Mouse (Mus musculus): ENCODE results near the gene Tfcp2. TPM values are rescaled to one million over a fixed set of nuclear protein-coding genes. Genes with fewer than 3 reads are reported as not detected.
"Not testable (repeated sequence)": the region's sequence is repeated elsewhere in the genome, so short reads cannot be mapped to it uniquely, and the experiment has no call there.

Tfcp2 gene
- polyA plus RNA-seq, 1 experiment from 2014 or later = 17.4 TPM

GRCm38 (mm10) chr15:100542876-100543650, 8.7 kb downstream of the Tfcp2 start:
- H3K36me3 ChIP-seq (ENCODE audit: control insufficient read depth, insufficient read depth, low read length) = peaks cover 29% of the 10 kb centered on the region
- not testable (repeated sequence) for H3K9me3 ChIP-seq (ENCODE audit: control insufficient read depth, low read length); H3K9ac ChIP-seq (ENCODE audit: low read depth, low read length); H3K27ac ChIP-seq (replicated peaks; ENCODE audit: low read depth, low read length); H3K27me3 ChIP-seq (replicated peaks; ENCODE audit: control insufficient read depth, insufficient read depth, low read length); ATAC-seq (ENCODE audit: low read depth); DNase-seq (ENCODE audit: low spot score); H3K4me2 ChIP-seq (ENCODE audit: low read depth, low read length); H3K4me1 ChIP-seq (ENCODE audit: control insufficient read depth, insufficient read depth, low read length); H3K4me3 ChIP-seq (ENCODE audit: low read depth, low read length)
- WGBS = 97% methylated on average over 25 of the region's 28 CpGs

GRCm38 (mm10) chr15:100541426-100541825, 10.4 kb downstream of the Tfcp2 start:
- Histone ChIP-seq H3K4me1 (ENCODE audit: control insufficient read depth, insufficient read depth, low read length) (no peaks in the 10 kb centered on the region), H3K27me3 (replicated peaks; ENCODE audit: control insufficient read depth, insufficient read depth, low read length) (no peaks in the 10 kb centered on the region), H3K27ac (replicated peaks; ENCODE audit: low read depth, low read length) (no peak overlapping the region), H3K9ac (ENCODE audit: low read depth, low read length) (no peak overlapping the region), H3K9me3 (ENCODE audit: control insufficient read depth, low read length) (peaks cover 6% of the 10 kb centered on the region), H3K4me2 (ENCODE audit: low read depth, low read length) (no peak overlapping the region), H3K36me3 (ENCODE audit: control insufficient read depth, insufficient read depth, low read length) (peaks cover 27% of the 10 kb centered on the region), H3K4me3 (ENCODE audit: low read depth, low read length) (no peak overlapping the region)
- 88% methylated on average over 4 of the region's 4 CpGs for WGBS
- ATAC-seq (ENCODE audit: low read depth) (no peak), DNase-seq (ENCODE audit: low spot score) (no peak)

DNA sequence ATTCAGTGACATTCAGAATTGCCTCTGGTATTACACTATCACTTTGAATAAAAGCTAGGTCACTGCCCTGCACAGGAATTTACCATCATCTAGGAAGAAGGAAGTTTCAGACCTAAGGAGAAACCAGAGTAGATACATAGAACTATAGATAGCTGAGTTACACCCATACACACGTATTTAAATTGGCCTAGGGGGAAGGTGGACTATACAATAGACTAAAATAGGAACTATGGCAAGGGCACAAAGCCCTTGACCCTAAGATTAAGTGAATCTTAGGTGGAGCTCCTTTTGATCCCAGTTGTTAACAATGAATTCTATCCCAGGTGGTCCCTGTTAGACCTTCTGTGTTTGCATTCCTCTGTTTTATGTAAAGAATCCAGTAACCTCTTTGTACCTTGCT, 10.8 kb downstream of the Tfcp2 start:
- H3K4me1 ChIP-seq (ENCODE audit: control insufficient read depth, insufficient read depth, low read length); H3K4me3 ChIP-seq (ENCODE audit: low read depth, low read length); ATAC-seq (ENCODE audit: low read depth); H3K27me3 ChIP-seq (replicated peaks; ENCODE audit: control insufficient read depth, insufficient read depth, low read length); H3K27ac ChIP-seq (replicated peaks; ENCODE audit: low read depth, low read length); H3K9ac ChIP-seq (ENCODE audit: low read depth, low read length); H3K9me3 ChIP-seq (ENCODE audit: control insufficient read depth, low read length); DNase-seq (ENCODE audit: low spot score); H3K4me2 ChIP-seq (ENCODE audit: low read depth, low read length): not testable (repeated sequence)
- peaks cover 32% of the 10 kb centered on the region for H3K36me3 ChIP-seq (ENCODE audit: control insufficient read depth, insufficient read depth, low read length)
- WGBS = 97% methylated on average over 1 of the region's 1 CpGs

DNA sequence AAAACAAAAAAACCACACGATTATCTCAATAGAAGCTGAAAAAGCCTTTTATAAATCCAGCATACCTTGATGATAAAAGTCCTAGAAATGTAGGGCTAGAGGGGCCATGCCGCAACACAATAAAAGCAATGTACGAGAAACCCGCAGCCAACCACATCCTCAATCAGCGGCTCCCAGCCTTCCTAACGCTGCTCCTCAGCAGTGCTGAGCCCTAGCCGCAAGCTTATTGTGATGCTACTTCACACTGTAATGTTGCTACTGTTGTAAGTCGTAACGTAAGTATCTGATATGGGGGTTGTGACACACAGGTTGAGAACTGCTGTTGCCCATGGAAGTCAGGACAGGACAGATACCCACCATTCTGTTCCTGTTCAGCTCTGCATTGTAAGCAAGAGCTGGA, 12.4 kb downstream of the Tfcp2 start:
- H3K9me3 ChIP-seq (ENCODE audit: control insufficient read depth, low read length) = no peaks in the 10 kb centered on the region
- no peaks in the 10 kb centered on the region for H3K4me1 ChIP-seq (ENCODE audit: control insufficient read depth, insufficient read depth, low read length)
- H3K4me3 ChIP-seq (ENCODE audit: low read depth, low read length) = no peak overlapping the region
- peaks cover 43% of the 10 kb centered on the region for H3K36me3 ChIP-seq (ENCODE audit: control insufficient read depth, insufficient read depth, low read length)
- no peak overlapping the region for H3K4me2 ChIP-seq (ENCODE audit: low read depth, low read length)
- 96% methylated on average over 9 of the region's 9 CpGs for WGBS
- no peak overlapping the region for H3K27ac ChIP-seq (replicated peaks; ENCODE audit: low read depth, low read length)
- H3K9ac ChIP-seq (ENCODE audit: low read depth, low read length) = no peak overlapping the region
- no peaks in the 10 kb centered on the region for H3K27me3 ChIP-seq (replicated peaks; ENCODE audit: control insufficient read depth, insufficient read depth, low read length)
- ATAC-seq (ENCODE audit: low read depth) (no peak), DNase-seq (ENCODE audit: low spot score) (no peak)

- no peak overlapping the region for H3K9ac ChIP-seq (ENCODE audit: low read depth, low read length)
- no peaks in the 10 kb centered on the region for H3K9me3 ChIP-seq (ENCODE audit: control insufficient read depth, low read length)
- no peak for ATAC-seq (ENCODE audit: low read depth)
- no peak overlapping the region for H3K4me3 ChIP-seq (ENCODE audit: low read depth, low read length)
- H3K36me3 ChIP-seq (ENCODE audit: control insufficient read depth, insufficient read depth, low read length) = peaks cover 55% of the 10 kb centered on the region
- no peaks in the 10 kb centered on the region for H3K27me3 ChIP-seq (replicated peaks; ENCODE audit: control insufficient read depth, insufficient read depth, low read length)
- peak; percentile 67 for DNase-seq (ENCODE audit: low spot score)
- H3K4me2 ChIP-seq (ENCODE audit: low read depth, low read length) = no peak overlapping the region
- 89% methylated on average over 6 of the region's 6 CpGs for WGBS
- H3K4me1 ChIP-seq (ENCODE audit: control insufficient read depth, insufficient read depth, low read length) = no peaks in the 10 kb centered on the region
- H3K27ac ChIP-seq (replicated peaks; ENCODE audit: low read depth, low read length) = no peak overlapping the region
These were observed 13.9 kb downstream of the Tfcp2 start for GRCm38 (mm10) chr15:100537913-100538312.

DNA sequence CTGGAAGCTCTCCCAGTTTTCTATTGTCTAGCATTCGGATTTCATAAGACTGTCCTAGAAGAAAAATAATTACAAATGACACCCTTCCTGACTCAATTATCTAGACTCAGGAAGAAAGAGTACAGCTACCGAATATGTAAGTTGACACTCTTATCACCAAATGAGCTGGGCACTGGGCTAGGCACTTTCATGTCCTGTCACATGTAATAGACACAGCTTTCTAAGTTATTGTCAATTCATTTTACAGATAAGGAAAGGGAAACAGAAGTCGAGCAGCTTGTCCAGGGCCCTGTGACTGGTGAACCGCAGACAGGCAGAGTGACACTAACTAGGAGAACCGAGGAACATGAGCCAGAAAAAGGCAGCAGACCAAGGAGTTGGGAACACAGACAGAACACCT, 23.9 kb downstream of the Tfcp2 start:
- H3K4me1 ChIP-seq (ENCODE audit: control insufficient read depth, insufficient read depth, low read length) = no peaks in the 10 kb centered on the region
- no peaks in the 10 kb centered on the region for H3K27me3 ChIP-seq (replicated peaks; ENCODE audit: control insufficient read depth, insufficient read depth, low read length)
- DNase-seq (ENCODE audit: low spot score) = no peak
- H3K9ac ChIP-seq (ENCODE audit: low read depth, low read length) = no peak overlapping the region
- ATAC-seq (ENCODE audit: low read depth) = no peak
- no peak overlapping the region for H3K4me2 ChIP-seq (ENCODE audit: low read depth, low read length)
- H3K27ac ChIP-seq (replicated peaks; ENCODE audit: low read depth, low read length) = no peak overlapping the region
- no peak overlapping the region for H3K4me3 ChIP-seq (ENCODE audit: low read depth, low read length)
- peaks cover 35% of the 10 kb centered on the region for H3K36me3 ChIP-seq (ENCODE audit: control insufficient read depth, insufficient read depth, low read length)
- 83% methylated on average over 5 of the region's 5 CpGs for WGBS
- no peaks in the 10 kb centered on the region for H3K9me3 ChIP-seq (ENCODE audit: control insufficient read depth, low read length)

DNA sequence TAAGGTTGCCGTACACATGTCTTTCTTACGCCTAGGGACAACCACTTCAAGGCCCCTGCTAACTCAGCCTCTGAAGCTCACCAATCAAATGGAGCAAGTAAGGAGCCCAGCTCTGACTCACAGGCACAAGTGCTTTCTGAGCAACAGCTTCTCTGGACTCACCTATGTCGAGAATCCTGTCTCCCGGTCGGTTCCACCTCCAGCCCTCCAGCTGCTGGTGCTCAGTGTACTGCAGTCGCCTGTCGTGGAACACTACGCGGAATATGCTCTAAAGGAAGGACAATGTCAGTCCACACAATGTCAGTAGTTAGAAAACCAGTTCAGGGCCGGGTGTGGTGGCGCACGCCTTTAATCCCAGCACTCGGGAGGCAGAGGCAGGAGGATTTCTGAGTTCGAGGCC, 26.4 kb downstream of the Tfcp2 start:
- Histone ChIP-seq H3K27ac (replicated peaks; ENCODE audit: low read depth, low read length) (no peak overlapping the region), H3K4me3 (ENCODE audit: low read depth, low read length) (no peak overlapping the region), H3K27me3 (replicated peaks; ENCODE audit: control insufficient read depth, insufficient read depth, low read length) (no peaks in the 10 kb centered on the region), H3K9ac (ENCODE audit: low read depth, low read length) (no peak overlapping the region), H3K4me1 (ENCODE audit: control insufficient read depth, insufficient read depth, low read length) (no peaks in the 10 kb centered on the region), H3K36me3 (ENCODE audit: control insufficient read depth, insufficient read depth, low read length) (peaks cover 46% of the 10 kb centered on the region), H3K9me3 (ENCODE audit: control insufficient read depth, low read length) (no peaks in the 10 kb centered on the region), H3K4me2 (ENCODE audit: low read depth, low read length) (no peak overlapping the region)
- WGBS = 89% methylated on average over 14 of the region's 14 CpGs
- DNase-seq (ENCODE audit: low spot score) (no peak), ATAC-seq (ENCODE audit: low read depth) (no peak)

GRCm38 (mm10) chr15:100520306-100520705, 31.5 kb downstream of the Tfcp2 start:
- no peak for ATAC-seq (ENCODE audit: low read depth)
- Histone ChIP-seq H3K4me2 (ENCODE audit: low read depth, low read length) (no peak overlapping the region), H3K9me3 (ENCODE audit: control insufficient read depth, low read length) (no peaks in the 10 kb centered on the region), H3K27ac (replicated peaks; ENCODE audit: low read depth, low read length) (no peak overlapping the region), H3K27me3 (replicated peaks; ENCODE audit: control insufficient read depth, insufficient read depth, low read length) (no peaks in the 10 kb centered on the region), H3K4me1 (ENCODE audit: control insufficient read depth, insufficient read depth, low read length) (no peaks in the 10 kb centered on the region), H3K36me3 (ENCODE audit: control insufficient read depth, insufficient read depth, low read length) (peaks cover 72% of the 10 kb centered on the region), H3K4me3 (ENCODE audit: low read depth, low read length) (no peak overlapping the region), H3K9ac (ENCODE audit: low read depth, low read length) (no peak overlapping the region)
- no peak for DNase-seq (ENCODE audit: low spot score)
- 83% methylated on average over 14 of the region's 14 CpGs for WGBS

DNA sequence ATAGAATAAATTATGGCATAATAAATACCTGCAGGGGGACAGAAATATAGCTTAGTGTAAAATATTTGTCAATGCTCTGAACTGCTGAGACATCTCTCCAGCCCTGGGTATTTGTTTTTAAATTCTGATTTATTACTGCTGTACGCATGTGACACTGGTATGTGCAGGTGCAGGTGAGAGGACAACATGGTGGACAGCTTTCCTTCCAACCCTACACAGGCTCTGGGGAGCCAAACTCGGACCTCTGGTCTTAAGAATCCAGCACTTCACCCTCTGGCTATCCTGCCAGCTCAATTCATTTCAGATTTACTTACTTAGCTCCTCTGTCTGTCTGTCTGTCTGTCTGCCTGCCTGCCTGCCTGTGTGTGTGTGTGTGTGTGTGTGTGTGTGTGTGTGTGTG, 36.7 kb downstream of the Tfcp2 start:
- H3K27me3 ChIP-seq (replicated peaks; ENCODE audit: control insufficient read depth, insufficient read depth, low read length) = no peaks in the 10 kb centered on the region
- H3K9me3 ChIP-seq (ENCODE audit: control insufficient read depth, low read length) = no peaks in the 10 kb centered on the region
- peaks cover 81% of the 10 kb centered on the region for H3K36me3 ChIP-seq (ENCODE audit: control insufficient read depth, insufficient read depth, low read length)
- H3K4me3 ChIP-seq (ENCODE audit: low read depth, low read length) = no peak overlapping the region
- no peaks in the 10 kb centered on the region for H3K4me1 ChIP-seq (ENCODE audit: control insufficient read depth, insufficient read depth, low read length)
- DNase-seq (ENCODE audit: low spot score) (no peak), ATAC-seq (ENCODE audit: low read depth) (no peak)
- H3K27ac ChIP-seq (replicated peaks; ENCODE audit: low read depth, low read length) = no peak overlapping the region
- 80% methylated on average over 2 of the region's 2 CpGs for WGBS
- H3K9ac ChIP-seq (ENCODE audit: low read depth, low read length) = no peak overlapping the region
- H3K4me2 ChIP-seq (ENCODE audit: low read depth, low read length) = no peak overlapping the region

All from embryonic facial prominence, embryonic 14.5 days (tissue).